ENCODE assay signal across 20 mouse cellular contexts in genomic region chr14:79701606-79702005, GRCm38 (mm10). TPM values are rescaled to one million over a fixed set of nuclear protein-coding genes. Genes with fewer than 3 reads are reported as not detected.
DNase-seq lines count a peak whose midpoint lies in the region; ATAC-seq and TF ChIP-seq lines count a peak whose summit lies in the region.
"Had no signal": no experiment of that assay in that cellular context is flagged by ENCODE, and none has a peak within 500 bp of the region (broad histone marks: within the 10 kb centered on the region; RNA-seq: fewer than 3 reads in every experiment).

No protein-coding gene starts in this region.

- H3K4me3 ChIP-seq in lung, embryonic 14.5 days (ENCODE audit: low read depth, low read length) = no peak overlapping the region
- H3K4me3 ChIP-seq in lung, adult 2 months (replicated peaks; ENCODE audit: extremely low read depth, low read depth, low read length) = no peak overlapping the region
- H3K4me3 ChIP-seq in forebrain, embryonic 14.5 days (ENCODE audit: low read depth, low read length) = no peak overlapping the region
- H3K4me3 ChIP-seq in hindbrain, embryonic 13.5 days = no peak overlapping the region
- no peak overlapping the region for H3K4me3 ChIP-seq in neural tube, embryonic 13.5 days
- H3K4me3 ChIP-seq: embryonic facial prominence, embryonic 15.5 days; limb, embryonic 15.5 days; liver, embryonic 15.5 days had no signal

- no peaks in the 10 kb centered on the region for H3K9me3 ChIP-seq in lung, embryonic 14.5 days (ENCODE audit: low read depth, low read length)
- H3K9me3 ChIP-seq in forebrain, embryonic 14.5 days (replicated peaks; ENCODE audit: control insufficient read depth, low read length) = no peaks in the 10 kb centered on the region
- H3K9me3 ChIP-seq in hindbrain, embryonic 13.5 days = no peaks in the 10 kb centered on the region
- H3K9me3 ChIP-seq in neural tube, embryonic 13.5 days = no peaks in the 10 kb centered on the region
- H3K9me3 ChIP-seq: embryonic facial prominence, embryonic 15.5 days; limb, embryonic 15.5 days; liver, embryonic 15.5 days had no signal

- TF ChIP-seq POLR2A in lung, adult 2 months (IDR thresholded peaks at IDR 0.05; ENCODE audit: borderline replicate concordance, extremely low read depth, low read depth, low read length) = no peak

- H3K36me3 ChIP-seq in lung, embryonic 14.5 days (ENCODE audit: insufficient read depth) = no peaks in the 10 kb centered on the region
- H3K36me3 ChIP-seq in forebrain, embryonic 14.5 days (ENCODE audit: control insufficient read depth, insufficient read depth, low read length) = no peaks in the 10 kb centered on the region
- no peaks in the 10 kb centered on the region for H3K36me3 ChIP-seq in hindbrain, embryonic 13.5 days
- H3K36me3 ChIP-seq in neural tube, embryonic 13.5 days = no peaks in the 10 kb centered on the region
- H3K36me3 ChIP-seq: embryonic facial prominence, embryonic 15.5 days; limb, embryonic 15.5 days; liver, embryonic 15.5 days had no signal

- no peak for DNase-seq in lung, embryonic 14.5 days
- no peak for DNase-seq in lung, adult 2 months
- no peak for DNase-seq in forebrain, embryonic 14.5 days (ENCODE audit: low spot score)
- no peak for DNase-seq in kidney, adult 11 months
- DNase-seq in gastrocnemius, postnatal 4 days (ENCODE audit: low spot score in 2 of 2) = no peak
- DNase-seq: adrenal gland, adult 8-10 months; cerebellum, adult 9-11 months; gastrocnemius, postnatal 36 days; lung, postnatal 10 days; right cerebral cortex, adult 18-20 months had no signal

- H3K27ac ChIP-seq in lung, embryonic 14.5 days (ENCODE audit: low read depth) = no peak overlapping the region
- peak overlapping the region; percentile 48; the same call in 1 of the 2 replicates for H3K27ac ChIP-seq in forebrain, embryonic 14.5 days (ENCODE audit: low read depth, low read length)
- H3K27ac ChIP-seq in hindbrain, embryonic 13.5 days = peak overlapping the region; percentile 76
- H3K27ac ChIP-seq in neural tube, embryonic 13.5 days (replicated peaks) = 0 out of 2 replicates have a peak overlapping the region, but pooled peaks have one; percentile 50
- H3K27ac ChIP-seq: embryonic facial prominence, embryonic 15.5 days; kidney, postnatal 0 days; limb, embryonic 15.5 days; liver, embryonic 15.5 days; stomach, postnatal 0 days had no signal

- no peak for TF ChIP-seq CTCF in lung, embryonic 14.5 days (IDR thresholded peaks at IDR 0.05; ENCODE audit: low read depth)
- TF ChIP-seq CTCF in lung, adult 2 months (IDR thresholded peaks at IDR 0.05; ENCODE audit: insufficient read depth, low read length) = no peak

- H3K9ac ChIP-seq in lung, embryonic 14.5 days = no peak overlapping the region
- H3K9ac ChIP-seq in forebrain, embryonic 14.5 days (ENCODE audit: low read length) = no peak overlapping the region
- H3K9ac ChIP-seq in hindbrain, embryonic 13.5 days = no peak overlapping the region
- H3K9ac ChIP-seq in neural tube, embryonic 13.5 days = no peak overlapping the region
- H3K9ac ChIP-seq: embryonic facial prominence, embryonic 15.5 days; limb, embryonic 15.5 days; liver, embryonic 15.5 days had no signal

- no peaks in the 10 kb centered on the region for H3K27me3 ChIP-seq in lung, embryonic 14.5 days (ENCODE audit: insufficient read depth, low read length)
- no peaks in the 10 kb centered on the region for H3K27me3 ChIP-seq in forebrain, embryonic 14.5 days (replicated peaks; ENCODE audit: control insufficient read depth, insufficient read depth, low read length)
- no peaks in the 10 kb centered on the region for H3K27me3 ChIP-seq in hindbrain, embryonic 13.5 days
- no peaks in the 10 kb centered on the region for H3K27me3 ChIP-seq in neural tube, embryonic 13.5 days
- H3K27me3 ChIP-seq: embryonic facial prominence, embryonic 15.5 days; limb, embryonic 15.5 days; liver, embryonic 15.5 days; Patski had no signal

- WGBS in lung, embryonic 14.5 days = 41% methylated on average over 5 of the region's 5 CpGs
- 42% methylated on average over 5 of the region's 5 CpGs for WGBS in lung, adult 2 months
- 50% methylated on average over 5 of the region's 5 CpGs for WGBS in forebrain, embryonic 14.5 days
- 48% methylated on average over 5 of the region's 5 CpGs for WGBS in hindbrain, embryonic 13.5 days
- 32% methylated on average over 5 of the region's 5 CpGs for WGBS in neural tube, embryonic 13.5 days

- H3K4me2 ChIP-seq in lung, embryonic 14.5 days = no peak overlapping the region
- no peak overlapping the region for H3K4me2 ChIP-seq in forebrain, embryonic 14.5 days (ENCODE audit: low read length)
- H3K4me2 ChIP-seq in hindbrain, embryonic 13.5 days = no peak overlapping the region
- H3K4me2 ChIP-seq in neural tube, embryonic 13.5 days = no peak overlapping the region
- H3K4me2 ChIP-seq: embryonic facial prominence, embryonic 15.5 days; limb, embryonic 15.5 days; liver, embryonic 15.5 days had no signal

- 0 out of 2 replicates have a peak, but pooled peaks have one; percentile 18 for ATAC-seq in lung, embryonic 14.5 days (ENCODE audit: insufficient read depth)
- no peak for ATAC-seq in forebrain, embryonic 14.5 days
- no peak for ATAC-seq in hindbrain, embryonic 13.5 days (ENCODE audit: low FRiP score)
- peak; percentile 21; the same call in 1 of the 2 replicates for ATAC-seq in neural tube, embryonic 13.5 days (ENCODE audit: low read depth)
- ATAC-seq: intestine, postnatal 0 days; Patski had no signal

- H3K4me1 ChIP-seq in lung, embryonic 14.5 days (ENCODE audit: insufficient read depth) = no peaks in the 10 kb centered on the region
- H3K4me1 ChIP-seq in lung, adult 2 months (ENCODE audit: control insufficient read depth, insufficient read depth, low read length) = no peaks in the 10 kb centered on the region
- peaks cover 8% of the 10 kb centered on the region; the same call in 1 of the 2 replicates for H3K4me1 ChIP-seq in forebrain, embryonic 14.5 days (ENCODE audit: control insufficient read depth, insufficient read depth, low read length)
- peaks cover 20% of the 10 kb centered on the region for H3K4me1 ChIP-seq in hindbrain, embryonic 13.5 days (replicated peaks)
- H3K4me1 ChIP-seq in neural tube, embryonic 13.5 days (replicated peaks) = peaks cover 22% of the 10 kb centered on the region
- H3K4me1 ChIP-seq: embryonic facial prominence, embryonic 15.5 days; liver, embryonic 15.5 days had no signal

RNA-seq across cellular contexts. Expression of gene Cnmd, which starts 39.6 kb away (rescaled TPM):
- 13.4 and 13.7 TPM in 2 replicates for polyA plus RNA-seq in lung, embryonic 14.5 days (2014; fragmentation: Nextera tagmentation; extraction: Ambion mirVana)
- polyA plus RNA-seq in lung, adult 2 months (2012; rRNA removed) = 0.08 and 0.30 TPM in 2 replicates
- 1.5 and 2.2 TPM in 2 replicates for polyA plus RNA-seq in forebrain, embryonic 14.5 days (2014; fragmentation: Nextera tagmentation; extraction: Ambion mirVana)
- 5.1 and 11.3 TPM in 2 replicates for polyA plus RNA-seq in hindbrain, embryonic 13.5 days (2015; fragmentation: Nextera tagmentation; extraction: Ambion mirVana)
- 25.6 and 32.1 TPM in 2 replicates for polyA plus RNA-seq in neural tube, embryonic 13.5 days (2015; fragmentation: Nextera tagmentation; extraction: Ambion mirVana)
- 1 to 10 TPM in 1 of 2 experiments, under 1 TPM in 1; 0.83 to 1.3 TPM for total RNA-seq in gastrocnemius, postnatal 4 days (2021)
- total RNA-seq: hematopoietic stem cell, adult 5-6 weeks had no signal

Comparison
In these comparisons a context has a peak if more than half of its experiments do, and no peak if none do; other contexts are left out.
1. ATAC-seq: peak in lung, embryonic 14.5 days (single experiment) and neural tube, embryonic 13.5 days (single experiment); none in forebrain, embryonic 14.5 days (single experiment) and hindbrain, embryonic 13.5 days (single experiment).